Mouse (Mus musculus) hindbrain, embryonic 11.5 days (tissue): ENCODE measurements at regions not wholly inside any gene's neighbourhood (a gene's known extent, or its start where the extent isn't known, plus 50 kb on each side); places are given as distances from the start of the nearest gene placed in this dataset.

Experiments used
- ATAC-seq: fragments of 200-750 bp; cut with Nextera tagmentation; 2 replicates; pipeline ENCODE4 v1.8.0; 2017; ENCODE audit warnings: mild to moderate bottlenecking, moderate TSS enrichment, moderate library complexity; ENCODE audit not compliant: low FRiP score
- DNase-seq: peaks from one replicate; pipeline ENCODE4 v3.0.0-alpha.2; 2015; ENCODE audit warnings: low spot score
- H3K27ac ChIP-seq: fragments of 300-500 bp; sonication (generic); 2 replicates; pipeline ENCODE4 v1.5.1; 2014; ENCODE audit warnings: mild to moderate bottlenecking, low read depth, low read length
- H3K27me3 ChIP-seq: fragments of 300-500 bp; sonication (generic); 2 replicates; pipeline ENCODE4 v1.6.1; 2014; ENCODE audit warnings: mild to moderate bottlenecking, low read length, moderate library complexity, mixed read lengths; ENCODE audit not compliant: control insufficient read depth, insufficient read depth
- H3K36me3 ChIP-seq: fragments of 300-500 bp; sonication (generic); 2 replicates; pipeline ENCODE4 v1.6.1; 2014; ENCODE audit warnings: mild to moderate bottlenecking, low read length, moderate library complexity, mixed read lengths; ENCODE audit not compliant: control insufficient read depth, insufficient read depth
- H3K4me1 ChIP-seq: fragments of 300-500 bp; sonication (generic); replicated peaks from 2 replicates; pipeline ENCODE4 v1.6.1; 2014; ENCODE audit warnings: low read length, mixed read lengths; ENCODE audit not compliant: control insufficient read depth, insufficient read depth
- H3K4me2 ChIP-seq: fragments of 300-500 bp; sonication (generic); replicated peaks from 2 replicates; pipeline ENCODE4 v1.6.1; 2014; ENCODE audit warnings: mild to moderate bottlenecking, low read depth, low read length
- H3K4me3 ChIP-seq: fragments of 300-500 bp; sonication (generic); 2 replicates; pipeline ENCODE4 v1.5.1; 2014; ENCODE audit warnings: low read depth, low read length
- H3K9ac ChIP-seq: fragments of 300-500 bp; sonication (generic); 2 replicates; pipeline ENCODE4 v1.6.1; 2014; ENCODE audit warnings: low read depth, low read length
- H3K9me3 ChIP-seq: fragments of 300-500 bp; sonication (generic); 2 replicates; pipeline ENCODE4 v1.6.1; 2016; ENCODE audit warnings: low read length; ENCODE audit not compliant: control insufficient read depth
- WGBS: fragments of 180-500 bp; shearing (Covaris S2); extraction: QIAGEN DNeasy Blood & Tissue Kit; methylation state at CpG from one replicate; pipeline ENCODE4 v1.1.7; 2014; 5-methylcytosine and 5-hydroxymethylcytosine counted together

GRCm38 (mm10) chr15:28560035-28560434 lies 356.5 kb downstream of the Dnah5 start:
- DNase-seq (no peak), ATAC-seq (no peak)
- WGBS, result 88% methylated on average over 1 of the region's 1 CpGs

GRCm38 (mm10) chr15:28595294-28595693 lies 391.7 kb downstream of the Dnah5 start:
- no peaks in the 10 kb centered on the region for H3K27me3 ChIP-seq
- H3K27ac ChIP-seq, result no peak overlapping the region
- H3K36me3 ChIP-seq, result no peaks in the 10 kb centered on the region
- H3K4me3 ChIP-seq, result no peak overlapping the region
- H3K9me3 ChIP-seq, result no peaks in the 10 kb centered on the region
- ATAC-seq, result no peak
- H3K9ac ChIP-seq, result no peak overlapping the region
- H3K4me2 ChIP-seq, result no peak overlapping the region
- no peak for DNase-seq
- no peaks in the 10 kb centered on the region for H3K4me1 ChIP-seq

More at GRCm38 (mm10) chr15:28560035-28560434, 356.5 kb downstream of the Dnah5 start:
- H3K9ac ChIP-seq, result no peak overlapping the region
- no peaks in the 10 kb centered on the region for H3K36me3 ChIP-seq
- H3K4me2 ChIP-seq, result no peak overlapping the region
- H3K27ac ChIP-seq, result no peak overlapping the region
- no peak overlapping the region for H3K4me3 ChIP-seq
- H3K9me3 ChIP-seq, result no peaks in the 10 kb centered on the region
- H3K4me1 ChIP-seq, result no peaks in the 10 kb centered on the region
- H3K27me3 ChIP-seq, result no peaks in the 10 kb centered on the region

GRCm38 (mm10) chr15:28595725-28596124 lies 392.2 kb downstream of the Dnah5 start:
- 60% methylated on average over 4 of the region's 4 CpGs for WGBS
- no peak for DNase-seq

GRCm38 (mm10) chr15:28600132-28600531 lies 396.6 kb downstream of the Dnah5 start:
- Histone ChIP-seq H3K9ac (no peak overlapping the region), H3K36me3 (no peaks in the 10 kb centered on the region), H3K27ac (no peak overlapping the region), H3K4me1 (no peaks in the 10 kb centered on the region), H3K9me3 (no peaks in the 10 kb centered on the region), H3K4me3 (no peak overlapping the region), H3K4me2 (no peak overlapping the region), H3K27me3 (no peaks in the 10 kb centered on the region)
- WGBS, result 69% methylated on average over 5 of the region's 5 CpGs
- DNase-seq (no peak), ATAC-seq (no peak)

More at GRCm38 (mm10) chr15:28595725-28596124, 392.2 kb downstream of the Dnah5 start:
- Histone ChIP-seq H3K4me1 (no peaks in the 10 kb centered on the region), H3K4me3 (no peak overlapping the region), H3K27ac (no peak overlapping the region), H3K36me3 (no peaks in the 10 kb centered on the region), H3K27me3 (no peaks in the 10 kb centered on the region), H3K9me3 (no peaks in the 10 kb centered on the region), H3K9ac (no peak overlapping the region), H3K4me2 (no peak overlapping the region)
- ATAC-seq, result no peak

GRCm38 (mm10) chr15:28615662-28616061 lies 412.1 kb downstream of the Dnah5 start:
- no peak for ATAC-seq
- no peaks in the 10 kb centered on the region for H3K4me1 ChIP-seq
- no peak for DNase-seq
- no peak overlapping the region for H3K4me2 ChIP-seq
- H3K4me3 ChIP-seq, result no peak overlapping the region
- H3K9me3 ChIP-seq, result no peaks in the 10 kb centered on the region
- no peak overlapping the region for H3K27ac ChIP-seq
- no peak overlapping the region for H3K9ac ChIP-seq
- no peaks in the 10 kb centered on the region for H3K36me3 ChIP-seq
- H3K27me3 ChIP-seq, result no peaks in the 10 kb centered on the region
- 86% methylated on average over 3 of the region's 3 CpGs for WGBS

- no peak for DNase-seq
- H3K9me3 ChIP-seq, result no peaks in the 10 kb centered on the region
- no peak for ATAC-seq
- no peaks in the 10 kb centered on the region for H3K36me3 ChIP-seq
- H3K27ac ChIP-seq, result no peak overlapping the region
- no peaks in the 10 kb centered on the region for H3K4me1 ChIP-seq
- H3K9ac ChIP-seq, result no peak overlapping the region
- H3K4me2 ChIP-seq, result no peak overlapping the region
- 55% methylated on average over 3 of the region's 3 CpGs for WGBS
- H3K27me3 ChIP-seq, result no peaks in the 10 kb centered on the region
- H3K4me3 ChIP-seq, result no peak overlapping the region
Observed at GRCm38 (mm10) chr15:28640349-28640748, 436.8 kb downstream of the Dnah5 start.

GRCm38 (mm10) chr15:28645122-28645521 lies 441.6 kb downstream of the Dnah5 start:
- 14% methylated on average over 1 of the region's 1 CpGs for WGBS
- ATAC-seq, result no peak

GRCm38 (mm10) chr15:28653996-28654395 lies 450.4 kb downstream of the Dnah5 start:
- no peak overlapping the region for H3K4me3 ChIP-seq
- H3K9ac ChIP-seq, result no peak overlapping the region
- H3K4me1 ChIP-seq, result no peaks in the 10 kb centered on the region
- no peaks in the 10 kb centered on the region for H3K36me3 ChIP-seq
- ATAC-seq (no peak), DNase-seq (no peak)
- H3K27me3 ChIP-seq, result no peaks in the 10 kb centered on the region
- H3K27ac ChIP-seq, result no peak overlapping the region
- WGBS, result 74% methylated on average over 3 of the region's 3 CpGs
- no peaks in the 10 kb centered on the region for H3K9me3 ChIP-seq
- no peak overlapping the region for H3K4me2 ChIP-seq

More at GRCm38 (mm10) chr15:28645122-28645521, 441.6 kb downstream of the Dnah5 start:
- Histone ChIP-seq H3K4me3 (no peak overlapping the region), H3K27me3 (no peaks in the 10 kb centered on the region), H3K9me3 (no peaks in the 10 kb centered on the region), H3K4me2 (no peak overlapping the region), H3K9ac (no peak overlapping the region), H3K36me3 (no peaks in the 10 kb centered on the region), H3K4me1 (no peaks in the 10 kb centered on the region), H3K27ac (no peak overlapping the region)
- DNase-seq, result no peak

- no peak for ATAC-seq
- no peak overlapping the region for H3K9ac ChIP-seq
Observed at GRCm38 (mm10) chr15:28663847-28664602, 460.5 kb downstream of the Dnah5 start.

More at GRCm38 (mm10) chr15:28663847-28664602, 460.5 kb downstream of the Dnah5 start:
- Histone ChIP-seq H3K36me3 (no peaks in the 10 kb centered on the region), H3K27ac (no peak overlapping the region), H3K27me3 (no peaks in the 10 kb centered on the region), H3K4me3 (no peak overlapping the region), H3K9me3 (no peaks in the 10 kb centered on the region), H3K4me1 (no peaks in the 10 kb centered on the region), H3K4me2 (no peak overlapping the region)
- WGBS, result 89% methylated on average over 6 of the region's 6 CpGs
- peak; percentile 5 for DNase-seq
